Mouse (Mus musculus): Measurements from ENCODE around the gene Dock8.

The Dock8 gene

GRCm38 (mm10) chr19:25123031-25123430 lies 123.7 kb downstream of the Dock8 start:
- DNase-seq (ENCODE audit: low spot score), result no peak

- DNase-seq (ENCODE audit: low spot score), result no peak
These were observed 124.1 kb downstream of the Dock8 start for GRCm38 (mm10) chr19:25123461-25123860.

GRCm38 (mm10) chr19:25132322-25132721 lies 133.0 kb downstream of the Dock8 start:
- DNase-seq (ENCODE audit: low spot score), result no peak

GRCm38 (mm10) chr19:25133959-25134358 lies 134.6 kb downstream of the Dock8 start:
- DNase-seq (ENCODE audit: low spot score), result no peak

- DNase-seq (ENCODE audit: low spot score), result no peak
These were observed 136.8 kb downstream of the Dock8 start for GRCm38 (mm10) chr19:25136171-25136570.

GRCm38 (mm10) chr19:25137907-25138820 lies 138.8 kb downstream of the Dock8 start:
- DNase-seq (ENCODE audit: low spot score), result no peak

- DNase-seq (ENCODE audit: low spot score), result no peak
These were observed 145.0 kb downstream of the Dock8 start for GRCm38 (mm10) chr19:25144110-25145028.

- DNase-seq (ENCODE audit: low spot score), result no peak
These were observed 145.8 kb downstream of the Dock8 start for GRCm38 (mm10) chr19:25145116-25145515.

- DNase-seq (ENCODE audit: low spot score), result no peak
These were observed 146.8 kb downstream of the Dock8 start for GRCm38 (mm10) chr19:25146122-25146521.

GRCm38 (mm10) chr19:25149788-25150187 lies 150.5 kb downstream of the Dock8 start:
- DNase-seq (ENCODE audit: low spot score), result no peak

- DNase-seq (ENCODE audit: low spot score), result no peak
These were observed 155.3 kb downstream of the Dock8 start for GRCm38 (mm10) chr19:25154506-25155178.

GRCm38 (mm10) chr19:25155250-25155649 lies 155.9 kb downstream of the Dock8 start:
- DNase-seq (ENCODE audit: low spot score), result no peak

GRCm38 (mm10) chr19:25155709-25156108 lies 156.4 kb downstream of the Dock8 start:
- no peak for DNase-seq (ENCODE audit: low spot score)

GRCm38 (mm10) chr19:25162270-25162669 lies 162.9 kb downstream of the Dock8 start:
- DNase-seq (ENCODE audit: low spot score), result no peak

- no peak for DNase-seq (ENCODE audit: low spot score)
These were observed 164.1 kb downstream of the Dock8 start for GRCm38 (mm10) chr19:25163426-25163825.

- DNase-seq (ENCODE audit: low spot score), result no peak
These were observed 167.1 kb downstream of the Dock8 start for GRCm38 (mm10) chr19:25166412-25166811.

- DNase-seq (ENCODE audit: low spot score), result no peak
These were observed 172.1 kb downstream of the Dock8 start for GRCm38 (mm10) chr19:25171395-25171794.

- no peak for DNase-seq (ENCODE audit: low spot score)
These were observed 177.4 kb downstream of the Dock8 start for GRCm38 (mm10) chr19:25176746-25177145.

GRCm38 (mm10) chr19:25180024-25180423 lies 180.7 kb downstream of the Dock8 start:
- DNase-seq (ENCODE audit: low spot score), result no peak

GRCm38 (mm10) chr19:25180547-25180946 lies 181.2 kb downstream of the Dock8 start:
- no peak for DNase-seq (ENCODE audit: low spot score)

- no peak for DNase-seq (ENCODE audit: low spot score)
These were observed 184.7 kb downstream of the Dock8 start for GRCm38 (mm10) chr19:25184076-25184475.

- no peak for DNase-seq (ENCODE audit: low spot score)
These were observed 187.0 kb downstream of the Dock8 start for GRCm38 (mm10) chr19:25186316-25186715.

All from urinary bladder, postnatal 10 days (tissue).